Mouse (Mus musculus) MEL (cell line): Measurements from ENCODE around the gene Xpo6.

Experiments used
- CTCF ChIP-seq, 3 experiments: IDR thresholded peaks in 2 of 3; conservative IDR thresholded peaks in 1 of 3; 2 replicates each; pipeline ENCODE4 v1.5.1; 2011 to 2012; ENCODE audit warnings: low read length in 3 of 3, low read depth in 2 of 3, mild to moderate bottlenecking in 2 of 3, improper control_type of control experiment in 1 of 3, inconsistent platforms in 1 of 3, mixed read lengths in 1 of 3, moderate library complexity in 1 of 3; ENCODE audit not compliant: control insufficient read depth in 1 of 3, insufficient read depth in 1 of 3, poor library complexity in 1 of 3, severe bottlenecking in 1 of 3
- E2F4 ChIP-seq: IDR thresholded peaks from 2 replicates; pipeline ENCODE4 v1.6.1; 2011; ENCODE audit warnings: low read depth, low read length, improper control_type of control experiment, borderline replicate concordance
- EP300 ChIP-seq, 2 experiments: IDR thresholded peaks; 2 replicates each; pipeline ENCODE4 v1.6.1; 2011; ENCODE audit warnings: improper control_type of control experiment in 2 of 2, low read length in 2 of 2, low read depth in 1 of 2, mild to moderate bottlenecking in 1 of 2
- ETS1 ChIP-seq: IDR thresholded peaks from 2 replicates; pipeline ENCODE4 v1.6.1; 2012; ENCODE audit warnings: low read depth, mild to moderate bottlenecking, inconsistent platforms, low read length, improper control_type of control experiment, moderate library complexity
- GATA1 ChIP-seq: IDR thresholded peaks from 2 replicates; pipeline ENCODE4 v1.6.1; 2011; ENCODE audit warnings: low read depth, low read length, improper control_type of control experiment
- KAT2A ChIP-seq: conservative IDR thresholded peaks from 2 replicates; pipeline ENCODE4 v1.6.1; 2012; ENCODE audit warnings: low read depth, low read length, improper control_type of control experiment, inconsistent platforms
- MAFK ChIP-seq: IDR thresholded peaks from 2 replicates; pipeline ENCODE4 v1.6.1; 2011; ENCODE audit warnings: low read depth, mild to moderate bottlenecking, low read length, improper control_type of control experiment, borderline replicate concordance
- MAX ChIP-seq: IDR thresholded peaks from 2 replicates; pipeline ENCODE4 v1.6.1; 2011; ENCODE audit warnings: low read length, improper control_type of control experiment
- MXI1 ChIP-seq: IDR thresholded peaks from 2 replicates; pipeline ENCODE4 v1.6.1; 2011; ENCODE audit warnings: mild to moderate bottlenecking, low read depth, low read length, improper control_type of control experiment
- POLR2A ChIP-seq, 2 experiments: IDR thresholded peaks; 2 replicates each; pipeline ENCODE4 v1.6.1; 2011 to 2012; ENCODE audit warnings: low read length in 2 of 2, mild to moderate bottlenecking in 2 of 2, control low read depth in 1 of 2, improper control_type of control experiment in 1 of 2, low read depth in 1 of 2, moderate library complexity in 1 of 2; ENCODE audit not compliant: control insufficient read depth in 1 of 2, insufficient read depth in 1 of 2, poor library complexity in 1 of 2
- TAL1 ChIP-seq: IDR thresholded peaks from 2 replicates; pipeline ENCODE4 v1.6.1; 2012; ENCODE audit warnings: mild to moderate bottlenecking, inconsistent platforms, low read length, moderate library complexity, mixed read lengths
- USF2 ChIP-seq, 2 experiments: IDR thresholded peaks; 2 replicates each; pipeline ENCODE4 v1.6.1; 2011 to 2012; ENCODE audit warnings: improper control_type of control experiment in 2 of 2, low read length in 2 of 2, borderline replicate concordance in 1 of 2, inconsistent platforms in 1 of 2, low read depth in 1 of 2, mild to moderate bottlenecking in 1 of 2; ENCODE audit not compliant: insufficient read depth in 1 of 2
- ZMIZ1 ChIP-seq: IDR thresholded peaks from 2 replicates; pipeline ENCODE4 v1.6.1; 2012; ENCODE audit warnings: low read depth, mild to moderate bottlenecking, inconsistent platforms, low read length, improper control_type of control experiment, moderate library complexity

GRCm38 (mm10) chr7:126076935-126077334 lies 123.4 kb downstream of the Xpo6 start:
- TF ChIP-seq EP300 (IDR thresholded peaks at IDR 0.05; ENCODE audit: low read depth in 1 of 2, low read length in 2 of 2) (no peak), TAL1 (no peak), CTCF (IDR thresholded peaks at IDR 0.05 in 2 of 3, conservative IDR thresholded peaks at IDR 0.05 in 1 of 3; ENCODE audit: control insufficient read depth in 1 of 3, insufficient read depth in 1 of 3, low read depth in 2 of 3, low read length in 3 of 3, poor library complexity in 1 of 3, severe bottlenecking in 1 of 3) (no peak), MAFK (no peak), USF2 (IDR thresholded peaks at IDR 0.05; ENCODE audit: borderline replicate concordance in 1 of 2, insufficient read depth in 1 of 2, low read depth in 1 of 2, low read length in 2 of 2) (no peak), ZMIZ1 (no peak), MAX (no peak), E2F4 (no peak), POLR2A (IDR thresholded peaks at IDR 0.05; ENCODE audit: control insufficient read depth in 1 of 2, insufficient read depth in 1 of 2, low read depth in 1 of 2, low read length in 2 of 2, poor library complexity in 1 of 2) (no peak), MXI1 (no peak), GATA1 (no peak), KAT2A (no peak), ETS1 (no peak)
